ENCODE assay signal across 8 mouse cellular contexts in genomic region chr13:90922751-90923612, GRCm38 (mm10). TPM values are rescaled to one million over a fixed set of nuclear protein-coding genes. Genes with fewer than 3 reads are reported as not detected.
DNase-seq lines count a peak whose midpoint lies in the region; ATAC-seq and TF ChIP-seq lines count a peak whose summit lies in the region.

Rps23 (plus strand) TSS chr13:90922958.

- ATAC-seq in forebrain, embryonic 15.5 days (replicated peaks): peak; percentile 98
- ATAC-seq in neutrophil, adult 5-6 weeks (ENCODE audit: extremely low read depth, insufficient number of reproducible peaks, low FRiP score, poor library complexity, severe bottlenecking): peak; percentile 93

- H3K4me1 ChIP-seq in ES-E14 (ENCODE audit: control insufficient read depth in 2 of 2, insufficient read depth in 2 of 2, low read length in 2 of 2, poor library complexity in 1 of 2): no peaks in the 10 kb centered on the region; a peak in 1 of 4 replicates
- H3K4me1 ChIP-seq in forebrain, embryonic 15.5 days: peaks cover 12% of the 10 kb centered on the region
- H3K4me1 ChIP-seq in lung, adult 2 months (ENCODE audit: control insufficient read depth, insufficient read depth, low read length): no peaks in the 10 kb centered on the region; the same call in 1 of the 2 replicates

- H3K27me3 ChIP-seq in forebrain, embryonic 15.5 days: no peaks in the 10 kb centered on the region

- peak; percentile 84 for DNase-seq in ES-E14 (ENCODE audit: low read depth, low spot score)
- DNase-seq in cerebellum, adult 11-12 months: peak; percentile 90
- DNase-seq in heart, postnatal 25 days (ENCODE audit: low spot score): peak; percentile 77
- DNase-seq in layer of hippocampus, adult 18-20 months (ENCODE audit: low spot score in 2 of 2): peak; percentile 88 to 92
- peak; percentile 92 for DNase-seq in lung, adult 2 months
- peak; percentile 76 to 83 for DNase-seq in thymus, adult 18-20 months

- TF ChIP-seq POLR2A in lung, adult 2 months (IDR thresholded peaks at IDR 0.05; ENCODE audit: borderline replicate concordance, extremely low read depth, low read depth, low read length): peak; percentile 88; the same call in 1 of the 2 replicates

- under 1% methylated on average over 57 of the region's 57 CpGs for WGBS in forebrain, embryonic 15.5 days
- under 1% methylated on average over 57 of the region's 57 CpGs for WGBS in lung, adult 2 months

- peak within 1 kb of the TSS; percentile 100 for H3K9ac ChIP-seq in ES-E14 (ENCODE audit: insufficient read depth, low read depth, low read length, poor library complexity, severe bottlenecking)
- H3K9ac ChIP-seq in forebrain, embryonic 15.5 days (replicated peaks): peak within 1 kb of the TSS; percentile 93

- H3K36me3 ChIP-seq in ES-E14 (ENCODE audit: control insufficient read depth, insufficient read depth, low read length, poor library complexity, severe bottlenecking): peaks cover 21% of the 10 kb centered on the region
- H3K36me3 ChIP-seq in forebrain, embryonic 15.5 days: peaks cover 33% of the 10 kb centered on the region

- peak within 1 kb of the TSS; percentile 65 for H3K4me2 ChIP-seq in forebrain, embryonic 15.5 days (replicated peaks)

- in situ Hi-C loops in ES-E14 (cut with MboI; ENCODE audit: low sequenced_read_pairs in 2 of 2, unreplicated experiment in 2 of 2): no loop called here

- no peak for TF ChIP-seq CTCF in lung, adult 2 months (IDR thresholded peaks at IDR 0.05; ENCODE audit: insufficient read depth, low read length)

- H3K9me3 ChIP-seq in ES-E14 (ENCODE audit: control insufficient read depth, insufficient read depth, low read depth, low read length): no peaks in the 10 kb centered on the region
- H3K9me3 ChIP-seq in forebrain, embryonic 15.5 days: no peaks in the 10 kb centered on the region

- peak within 1 kb of the TSS; percentile 89 for H3K27ac ChIP-seq in ES-E14 (ENCODE audit: insufficient read depth, low read depth, low read length, poor library complexity, severe bottlenecking)
- peak within 1 kb of the TSS; percentile 82 for H3K27ac ChIP-seq in forebrain, embryonic 15.5 days (replicated peaks)

- H3K4me3 ChIP-seq in ES-E14 (ENCODE audit: insufficient read depth in 1 of 2, low read depth in 1 of 2, low read length in 2 of 2, poor library complexity in 1 of 2, severe bottlenecking in 1 of 2): peak within 1 kb of the TSS; percentile 84 to 100
- H3K4me3 ChIP-seq in forebrain, embryonic 15.5 days: peak within 1 kb of the TSS; percentile 89
- H3K4me3 ChIP-seq in lung, adult 2 months (replicated peaks; ENCODE audit: extremely low read depth, low read depth, low read length): peak within 1 kb of the TSS; percentile 94

- intact Hi-C loops in heart, postnatal 25 days (cut with DNase I): loop anchor here (10.0 kb wide), 1 partner anchor 532 kb away; no protein-coding TSS in a partner anchor

TF ChIP-seq in ES-E14, 5 proteins besides CTCF, POLR2A, EP300 and RAD21:
- TF ChIP-seq HCFC1 (IDR thresholded peaks at IDR 0.05; ENCODE audit: borderline replicate concordance, insufficient read depth, low read length) (peak; percentile 92), ZC3H11A (IDR thresholded peaks at IDR 0.05; ENCODE audit: borderline replicate concordance, low read depth, low read length) (no peak)

RNA-seq across cellular contexts. Expression of gene Rps23, which starts in this region (rescaled TPM):
- 1,480 and 1,858 TPM in 2 replicates for total RNA-seq in ES-E14 (2012; rRNA removed)
- polyA plus RNA-seq in forebrain, embryonic 15.5 days (2015; fragmentation: Nextera tagmentation; extraction: Ambion mirVana): 134 and 152 TPM in 2 replicates
- total RNA-seq in heart, postnatal 25 days (2021): 100 to 1,000 TPM; 164 to 188 TPM
- 100 to 1,000 TPM; 231 to 265 TPM for total RNA-seq in layer of hippocampus, adult 18-20 months (2021)
- 175 and 177 TPM in 2 replicates for polyA plus RNA-seq in lung, adult 2 months (2012; rRNA removed)
- 1,093 and 1,514 TPM in 2 replicates for total RNA-seq in neutrophil, adult 5-6 weeks (2017)

Comparison
In these comparisons a context has a peak if more than half of its experiments do, and no peak if none do; other contexts are left out.
1. Peak in every context shown above with its lines: DNase-seq, ATAC-seq, H3K4me3 ChIP-seq and H3K27ac ChIP-seq.